Mouse (Mus musculus) layer of hippocampus, adult 11-12 months (tissue): Measurements from ENCODE around the gene Sele.
"Not testable (repeated sequence)": the region's sequence is repeated elsewhere in the genome, so short reads cannot be mapped to it uniquely, and the experiment has no call there.

Source experiments
- DNase-seq: peaks from one replicate; pipeline ENCODE4 v3.0.0; 2022; ENCODE audit warnings: low spot score

The Sele gene

DNA sequence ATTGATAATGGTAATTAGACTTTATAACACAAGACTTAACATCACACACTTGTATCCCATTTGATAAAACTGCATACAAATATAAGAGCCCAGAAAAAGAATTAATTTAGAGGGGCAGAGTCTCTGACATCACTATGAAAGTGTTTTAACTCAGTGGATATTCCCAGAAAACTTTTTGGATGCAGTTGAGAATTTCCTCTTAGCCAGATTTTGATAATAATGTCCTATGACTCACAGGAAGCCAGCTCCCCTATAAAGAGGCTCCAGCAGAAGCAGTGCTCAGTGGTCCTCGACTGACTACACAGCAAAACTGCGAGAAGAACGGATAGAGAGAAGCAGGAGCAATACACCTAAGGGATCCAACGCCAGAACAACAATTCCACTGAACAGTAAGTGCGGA is at the start of gene Sele:
Gene Sele, plus strand, starts transcription at position 301 of the 400 bp plus-strand sequence.
- no peak for DNase-seq

DNA sequence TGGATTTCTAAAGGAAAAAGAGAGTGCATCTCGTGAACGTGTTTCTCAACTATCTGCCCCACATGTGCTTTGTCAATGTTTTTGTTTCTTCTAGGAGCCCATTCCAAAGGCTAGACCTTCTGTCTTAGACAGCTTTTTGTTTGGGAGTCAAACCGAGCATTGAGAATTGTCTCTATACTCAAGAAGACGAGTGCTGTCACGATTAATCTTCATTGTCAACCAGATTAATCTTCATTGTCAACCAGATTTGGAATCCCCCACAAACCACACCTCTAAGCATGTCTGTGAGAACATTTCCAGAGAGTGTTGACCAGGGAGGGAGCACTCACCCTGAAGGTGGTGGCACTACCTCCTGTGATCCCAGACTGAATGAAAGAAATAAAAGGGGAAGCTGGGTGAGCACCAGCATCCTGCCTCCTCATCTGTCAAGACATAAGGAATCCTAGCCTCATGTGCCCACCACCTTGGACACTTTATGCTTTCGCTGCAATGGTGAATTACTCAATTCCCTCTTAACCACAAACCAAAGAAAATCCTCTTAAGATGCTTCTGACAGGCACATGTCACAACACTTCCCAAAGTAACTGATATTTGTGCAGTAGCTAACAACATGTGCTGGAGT is 46.1 kb upstream of the Sele start:
- no peak for DNase-seq

DNA sequence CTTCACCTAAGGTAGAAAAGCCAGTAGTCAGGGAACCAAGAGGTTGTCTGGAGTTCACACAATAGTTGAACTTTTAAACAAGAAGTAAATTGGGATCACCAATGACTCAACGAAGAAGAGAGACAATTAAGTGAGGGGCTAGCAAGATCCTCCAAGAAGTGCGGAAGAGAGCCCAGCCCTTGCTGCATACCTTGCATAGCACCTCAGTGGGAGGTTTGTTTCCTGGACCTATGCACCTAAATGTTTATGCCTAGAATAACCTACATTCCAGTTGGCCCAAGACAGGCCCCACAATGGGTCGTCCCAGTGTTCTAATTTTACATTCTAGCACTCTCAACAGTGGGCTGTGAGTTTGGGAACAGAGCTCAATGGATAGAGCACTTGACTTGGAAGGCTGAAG is 43.7 kb upstream of the Sele start:
- no peak for DNase-seq

DNA sequence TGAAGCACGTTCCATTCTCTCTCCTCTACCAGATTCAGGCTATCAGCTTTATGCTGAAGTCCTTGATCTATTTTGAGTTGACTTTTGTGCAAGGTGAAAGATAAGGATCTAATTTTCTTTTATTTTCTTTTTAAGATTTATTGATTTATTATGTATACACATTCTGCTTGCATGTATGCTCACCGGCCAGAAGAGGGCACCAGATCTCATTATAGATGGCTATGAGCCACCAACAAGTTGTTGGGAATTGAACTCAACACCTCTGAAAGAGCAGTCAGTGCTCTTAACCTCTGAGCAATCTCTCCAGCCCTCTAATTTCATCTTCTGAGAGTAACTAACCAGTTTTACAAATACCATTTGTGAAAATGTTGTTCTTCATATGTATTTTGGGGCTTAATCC is 38.8 kb upstream of the Sele start:
- no peak for DNase-seq

DNA sequence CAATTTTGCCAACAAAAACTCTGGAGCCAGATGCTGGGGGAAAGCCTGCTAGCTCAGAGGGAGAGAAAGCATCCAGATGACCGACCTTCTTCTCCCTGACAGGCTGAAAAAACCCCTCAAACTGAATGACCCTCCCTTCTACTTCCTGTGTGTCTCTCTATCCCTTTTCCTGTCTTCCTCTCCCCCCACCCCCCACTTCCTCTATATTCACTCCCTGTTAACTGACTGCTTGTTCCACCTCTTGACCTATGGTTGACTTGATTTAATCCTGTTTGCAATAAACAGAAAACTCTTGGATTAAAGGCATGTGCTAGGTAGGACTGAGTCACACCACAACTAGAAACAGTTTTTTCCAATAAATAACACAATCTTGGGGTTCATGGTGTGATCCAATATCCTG is 33.4 kb upstream of the Sele start:
- no peak for DNase-seq

DNA sequence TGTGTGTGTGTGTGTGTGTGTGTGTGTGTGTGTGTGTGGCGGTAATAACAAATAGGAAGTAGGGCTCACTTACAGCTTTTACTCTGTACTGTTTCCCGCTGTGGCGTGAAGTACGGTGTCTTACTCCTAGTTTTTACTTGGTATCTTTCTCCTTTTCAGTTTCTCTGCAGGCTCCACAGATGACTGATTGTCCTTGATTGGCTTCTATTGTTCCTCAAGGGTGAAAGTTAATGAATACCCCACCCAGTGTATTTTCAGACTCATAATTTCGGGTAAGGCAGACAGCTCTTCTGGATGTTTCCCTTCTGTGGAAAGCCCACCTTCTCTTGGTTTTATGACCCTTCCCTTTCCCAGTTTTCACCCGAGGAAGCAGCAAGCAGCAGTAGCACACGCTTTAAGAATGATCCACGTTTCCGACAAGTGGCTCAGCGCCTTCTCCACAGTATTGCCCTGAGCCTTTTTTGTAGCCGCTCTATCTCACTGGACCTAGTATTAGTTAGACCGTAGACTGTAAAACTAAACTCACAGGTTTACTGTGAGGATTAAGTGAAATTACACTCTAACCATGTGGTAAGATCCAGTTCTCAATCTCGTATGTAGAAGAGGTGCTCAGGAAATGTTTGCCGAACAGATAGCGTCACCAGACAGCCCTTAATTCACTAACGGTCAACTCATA is 29.7 kb upstream of the Sele start:
- no peak for DNase-seq

DNA sequence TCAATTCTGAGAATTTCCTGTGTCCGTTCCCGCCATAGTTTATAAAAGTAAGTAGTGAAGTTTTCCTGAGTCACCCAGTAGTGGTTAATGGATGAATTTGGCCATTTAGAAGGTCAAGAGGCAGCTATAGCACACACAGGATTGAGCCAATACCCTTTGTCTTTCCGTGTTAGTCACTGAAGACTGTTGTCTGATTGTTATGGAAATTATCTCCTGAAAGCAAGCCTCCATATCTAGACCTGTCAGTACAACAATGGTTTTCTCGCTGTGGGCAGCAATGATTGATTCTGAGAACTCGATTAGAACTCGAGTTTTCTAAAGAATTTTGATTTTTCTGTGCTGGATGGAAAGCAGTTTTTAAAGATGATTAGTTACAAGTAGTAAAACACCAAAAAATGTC is 28.2 kb upstream of the Sele start:
- DNase-seq = no peak

DNA sequence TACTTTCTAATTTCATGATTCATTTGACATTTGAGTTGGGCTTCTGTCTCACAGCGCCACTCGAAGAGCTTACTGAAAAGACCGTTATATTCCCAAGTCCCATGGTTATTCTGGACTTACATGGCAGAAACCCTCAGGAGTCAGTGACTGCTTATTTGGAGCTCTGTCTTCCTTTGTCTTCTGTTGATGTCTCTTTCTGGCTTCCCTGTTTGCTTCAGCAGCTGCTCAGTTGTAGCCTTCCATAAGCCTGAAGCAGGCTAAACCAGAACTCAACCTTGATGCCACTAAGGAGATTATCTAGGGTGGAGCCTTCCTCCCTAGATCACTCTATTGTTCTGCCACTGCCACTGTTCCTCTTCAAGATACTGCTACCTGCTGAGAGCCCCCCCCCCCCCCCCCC is 27.3 kb upstream of the Sele start:
- DNase-seq = not testable (repeated sequence)

DNA sequence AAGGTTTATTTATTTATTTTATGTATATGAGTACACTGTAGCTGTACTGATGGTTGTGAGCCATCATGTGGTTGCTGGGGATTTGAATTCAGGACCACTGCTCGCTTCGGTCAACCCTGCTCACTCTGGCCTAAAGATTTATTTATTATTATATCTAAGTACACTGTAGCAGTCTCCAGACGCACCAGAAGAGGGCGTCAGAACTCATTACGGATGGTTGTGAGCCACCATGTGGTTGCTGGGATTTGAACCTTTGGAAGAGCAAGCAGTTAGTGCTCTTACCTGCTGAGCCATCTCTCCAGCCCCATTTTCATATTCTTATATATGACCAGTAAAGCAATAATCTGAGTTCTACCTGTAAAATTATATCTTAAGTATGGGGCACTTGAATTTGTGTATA is 25.9 kb upstream of the Sele start:
- not testable (repeated sequence) for DNase-seq

DNA sequence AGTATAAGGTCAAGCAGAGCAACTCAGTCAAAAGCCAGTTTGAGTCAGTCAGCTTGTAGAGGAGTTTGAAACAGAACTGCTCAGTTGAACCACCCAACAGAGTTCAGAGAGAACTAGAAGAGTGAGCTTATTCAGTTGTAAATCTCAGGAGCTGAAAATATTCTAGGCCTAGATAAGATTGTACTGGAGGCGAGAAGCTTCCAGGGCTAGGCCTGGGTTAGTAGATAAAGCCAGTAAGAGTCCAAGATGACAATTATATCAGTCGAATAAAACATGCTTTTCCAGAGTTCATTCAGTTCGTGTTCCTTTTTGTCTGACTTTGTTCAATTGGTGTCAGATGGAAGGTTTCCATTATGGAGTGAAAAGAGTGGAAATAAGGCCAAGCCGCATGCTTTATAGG is 22.3 kb upstream of the Sele start:
- DNase-seq = no peak

DNA sequence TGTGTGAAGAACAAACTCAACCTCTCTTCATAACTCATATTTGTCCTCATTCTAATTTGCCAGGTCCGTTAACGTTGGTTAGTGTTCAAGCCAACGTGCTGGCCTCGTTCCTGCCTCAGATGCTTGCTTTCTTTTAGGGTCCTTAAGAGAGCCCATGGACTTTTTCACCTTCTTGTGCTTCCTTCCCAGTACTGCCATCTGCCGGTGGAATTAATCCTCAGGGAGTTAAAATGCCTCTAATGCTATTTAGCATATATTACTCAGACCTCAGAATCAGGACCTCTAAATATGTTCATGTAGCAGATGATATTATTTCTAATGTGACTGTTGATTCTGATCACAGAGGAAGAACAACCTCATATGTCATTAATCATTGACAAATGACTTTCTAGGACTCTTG is 20.6 kb upstream of the Sele start:
- DNase-seq = no peak

DNA sequence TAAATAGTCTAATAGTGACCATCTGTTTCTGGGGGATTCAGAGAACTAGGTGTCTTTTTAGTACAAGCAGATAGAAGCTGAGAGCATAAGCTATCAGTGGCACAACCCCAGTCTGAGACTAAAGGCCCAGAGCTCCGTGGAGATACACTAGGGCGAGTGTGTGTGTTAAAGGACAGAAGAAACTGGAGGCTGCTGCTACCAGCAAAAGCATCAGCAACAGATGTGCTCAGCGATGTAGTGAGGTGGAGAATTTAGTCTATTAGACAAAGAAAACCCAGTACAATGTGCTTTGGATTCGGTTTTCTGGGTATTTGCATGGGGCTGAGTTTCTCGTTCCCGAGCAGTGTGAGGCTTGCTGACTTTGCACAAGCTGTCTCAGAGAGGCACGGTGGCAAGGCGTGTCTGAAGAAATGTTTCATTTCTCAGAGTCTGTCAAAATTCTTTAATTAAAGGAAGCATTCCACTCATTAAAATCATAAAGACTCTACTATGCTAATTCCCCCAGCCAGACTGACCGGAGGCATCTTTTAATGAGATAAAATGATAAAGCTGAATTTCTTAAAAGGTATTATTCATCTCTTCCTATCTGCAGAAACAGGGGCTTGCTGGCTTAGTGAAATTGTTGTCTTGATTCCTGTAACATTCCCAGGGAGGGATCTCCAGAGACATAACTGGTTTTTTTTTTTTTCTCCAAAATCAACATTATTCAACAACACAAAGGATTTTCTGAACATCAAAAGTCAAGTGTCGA is 7.5 kb upstream of the Sele start:
- DNase-seq = no peak

DNA sequence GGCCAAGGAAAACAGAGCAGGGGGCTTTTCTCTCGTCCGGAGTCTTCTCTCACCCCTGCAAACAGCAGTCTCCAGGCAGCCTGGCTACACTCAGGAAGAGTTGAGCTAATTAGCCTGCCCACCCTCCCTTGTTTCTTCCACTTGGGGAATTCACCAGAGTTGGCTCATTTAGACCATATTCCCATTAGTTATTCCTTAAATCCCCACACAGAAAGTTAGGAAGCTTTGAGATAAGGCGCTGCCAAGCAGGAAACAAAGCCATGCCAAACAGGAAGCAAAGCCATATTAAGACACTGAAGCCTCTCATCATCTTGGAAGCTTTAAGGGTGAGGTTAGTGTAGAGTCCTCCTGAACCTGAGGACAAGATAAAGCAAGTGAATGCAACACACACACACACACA is 4.5 kb upstream of the Sele start:
- no peak for DNase-seq

DNA sequence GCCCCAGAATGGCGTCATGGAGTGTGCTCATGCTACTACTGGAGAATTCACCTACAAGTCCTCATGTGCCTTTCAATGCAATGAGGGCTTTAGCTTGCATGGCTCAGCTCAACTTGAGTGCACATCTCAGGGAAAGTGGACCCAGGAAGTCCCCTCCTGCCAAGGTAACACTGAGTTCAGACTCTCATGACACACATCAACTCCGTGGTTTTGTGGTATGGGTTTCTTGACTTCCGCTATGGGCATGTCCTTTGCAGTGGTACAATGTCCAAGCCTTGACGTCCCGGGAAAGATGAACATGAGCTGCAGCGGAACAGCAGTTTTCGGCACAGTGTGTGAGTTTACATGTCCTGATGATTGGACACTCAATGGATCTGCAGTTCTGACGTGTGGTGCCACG is 5.5 kb downstream of the Sele start:
- no peak for DNase-seq

DNA sequence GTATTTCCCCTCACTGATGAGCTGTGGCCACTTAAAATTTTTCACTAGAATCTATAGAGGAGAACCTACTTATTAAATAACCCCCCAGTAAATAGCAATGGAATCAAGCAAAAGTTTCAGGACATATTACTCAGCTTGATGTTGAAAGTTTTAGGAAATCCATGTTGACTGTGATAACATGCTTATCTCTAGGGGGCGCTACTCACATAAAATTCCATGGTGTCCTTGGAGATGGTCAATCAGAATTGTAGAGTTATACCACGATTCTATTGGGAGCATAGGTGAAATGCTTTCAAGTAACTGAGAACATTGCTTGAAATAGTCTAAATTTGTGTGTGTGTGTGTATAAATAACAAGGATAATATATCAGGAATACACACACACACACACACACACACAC is 6.8 kb downstream of the Sele start:
- no peak for DNase-seq

DNA sequence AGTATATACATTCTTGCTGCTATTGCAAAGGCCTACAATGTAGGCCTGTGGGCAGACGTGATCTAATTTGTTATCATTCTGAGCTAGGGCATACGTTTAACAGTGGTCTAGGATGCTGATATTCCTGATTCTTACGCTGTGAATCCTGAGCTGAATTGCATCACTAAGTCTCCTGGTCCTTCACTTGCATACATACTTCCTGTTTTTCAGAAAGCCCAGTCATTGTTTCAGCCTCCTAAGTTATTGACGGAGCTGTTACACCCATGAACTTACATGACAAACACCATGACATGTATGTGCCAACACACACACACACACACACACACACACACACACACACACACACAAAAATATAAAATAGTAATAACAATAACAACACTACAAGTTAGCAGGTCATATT is 12.0 kb downstream of the Sele start:
- DNase-seq = no peak

DNA sequence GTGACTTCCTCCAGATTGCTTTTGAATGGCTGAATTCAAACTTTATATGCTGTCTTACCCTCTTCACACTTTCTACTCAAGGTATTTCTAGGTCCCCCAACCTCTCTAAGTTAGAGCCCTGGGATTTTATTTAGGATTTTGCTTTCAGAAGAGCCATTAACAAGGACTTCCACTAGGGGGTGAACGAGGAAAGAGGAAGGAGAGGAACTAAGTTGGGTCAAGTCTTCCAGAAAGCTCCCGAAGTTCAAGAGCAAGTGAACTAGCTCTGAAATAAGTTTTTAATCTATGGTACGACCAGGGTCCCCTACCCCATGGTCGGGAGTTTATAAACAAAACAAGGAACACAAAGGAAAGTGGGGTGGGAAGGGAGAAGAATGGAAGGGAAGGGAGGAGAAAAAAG is 13.2 kb downstream of the Sele start:
- peak; percentile 3 for DNase-seq

DNA sequence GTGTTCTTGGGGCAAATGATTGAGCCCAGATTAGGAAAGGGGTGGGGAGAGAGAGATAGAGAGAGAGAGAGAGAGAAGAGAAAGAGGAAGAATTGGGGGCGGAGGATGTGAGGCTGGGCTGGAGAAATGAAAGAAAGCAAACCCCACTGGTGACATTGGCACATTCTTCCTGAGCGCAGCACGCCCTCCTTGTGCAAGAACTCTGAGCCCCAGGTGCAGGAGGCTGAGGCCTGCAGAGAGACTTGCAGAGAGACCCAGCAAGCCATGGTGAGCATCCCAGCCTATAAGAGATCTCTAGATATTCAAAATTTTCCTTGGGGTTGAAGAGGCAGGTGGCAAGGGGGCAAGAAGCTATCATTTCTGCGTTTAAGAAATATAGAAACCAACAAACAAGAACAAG is 13.9 kb downstream of the Sele start, which contains the start of gene Sell:
Gene Sell, plus strand, starts transcription at position 58 of the 400 bp plus-strand sequence.
- no peak for DNase-seq

DNA sequence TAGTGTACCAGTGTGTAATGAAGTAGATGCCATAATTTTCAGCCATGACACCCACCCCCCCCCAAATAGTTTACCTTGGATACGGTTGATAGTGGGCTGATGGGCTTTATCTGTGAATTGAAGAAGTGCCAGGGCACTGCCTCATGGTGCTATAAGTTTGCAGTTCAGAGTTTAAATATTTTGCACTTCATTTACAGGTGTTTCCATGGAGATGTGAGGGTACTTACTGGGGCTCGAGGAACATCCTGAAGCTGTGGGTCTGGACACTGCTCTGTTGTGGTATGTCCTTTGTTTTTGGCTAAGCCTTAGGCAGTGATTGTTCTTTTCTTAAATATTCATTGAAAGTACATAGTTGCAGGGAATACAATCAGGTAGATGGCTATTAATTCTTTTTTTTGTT is 14.8 kb downstream of the Sele start:
- no peak for DNase-seq

DNA sequence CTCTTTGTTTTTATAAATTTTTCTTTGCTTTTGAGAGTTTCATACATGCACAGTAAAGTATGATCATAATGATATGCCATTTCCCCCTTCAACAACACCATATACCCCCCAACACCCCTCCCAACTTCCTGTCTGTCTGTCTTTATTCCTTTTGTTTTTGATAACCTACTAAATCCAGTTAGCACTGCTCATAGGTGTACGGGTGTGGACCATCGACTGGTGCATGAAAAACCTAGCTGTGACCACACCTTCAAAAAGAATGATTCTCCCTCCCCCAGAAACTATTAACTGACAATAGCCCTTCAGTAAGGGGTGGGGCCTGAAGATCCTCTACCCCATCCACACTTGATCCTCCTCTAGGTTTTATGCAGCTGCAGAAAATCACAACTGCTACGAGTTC is 15.7 kb downstream of the Sele start:
- DNase-seq = no peak

DNA sequence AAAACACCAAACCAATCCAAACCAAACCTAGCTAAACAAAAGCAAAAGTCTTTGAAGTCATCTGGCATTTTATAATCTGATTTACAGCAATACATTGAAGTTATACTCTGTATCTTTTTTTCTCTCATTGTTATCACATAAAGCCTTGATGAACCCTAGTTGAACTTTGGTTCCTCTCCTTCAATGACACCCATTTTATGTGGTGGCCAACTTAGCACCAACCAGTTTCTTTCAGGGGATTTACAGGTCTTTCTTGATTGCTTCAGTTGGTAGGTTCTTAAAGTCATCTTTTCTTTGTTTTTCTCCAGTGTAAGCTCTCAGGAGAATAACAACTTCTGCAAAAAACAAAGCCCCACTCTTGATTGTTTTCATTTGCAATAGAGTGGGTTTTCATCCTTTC is 21.2 kb downstream of the Sele start:
- no peak for DNase-seq

DNA sequence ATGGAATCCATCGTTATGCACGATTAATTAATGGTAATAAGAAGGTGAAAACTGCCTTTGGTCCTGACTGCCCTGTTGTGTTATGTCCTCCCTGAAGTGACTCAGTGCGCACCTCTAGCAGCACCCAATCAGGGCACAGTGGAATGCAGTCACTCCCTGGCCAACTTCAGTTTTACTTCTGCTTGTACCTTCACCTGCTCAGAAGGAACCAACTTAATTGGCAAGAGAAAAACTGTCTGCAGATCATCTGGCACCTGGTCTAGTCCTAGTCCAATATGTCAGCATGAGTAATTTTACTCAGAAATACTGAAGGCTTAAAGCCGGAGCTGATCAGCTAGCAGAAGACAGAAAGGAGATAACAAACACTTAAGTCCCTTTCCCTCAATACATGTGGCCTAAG is 22.4 kb downstream of the Sele start:
- DNase-seq = no peak

DNA sequence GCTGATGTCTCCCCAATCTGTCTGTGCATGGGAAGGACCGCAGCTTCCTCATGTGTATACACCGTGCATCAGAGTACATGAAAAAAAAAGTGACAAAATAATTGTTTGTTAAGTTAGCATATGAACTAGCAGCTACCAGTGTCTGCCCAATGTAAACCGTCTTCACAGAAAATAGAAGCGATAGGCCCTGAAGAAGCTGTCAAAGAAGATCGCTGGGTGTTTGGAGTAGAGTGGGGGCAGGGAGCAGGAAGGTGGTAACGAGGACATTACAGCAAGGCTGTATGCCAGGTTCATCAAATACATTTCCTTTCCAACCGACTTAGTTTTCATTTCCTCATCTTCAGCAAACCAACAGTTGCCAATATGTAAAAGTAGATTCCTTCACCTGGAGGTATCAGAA is 23.1 kb downstream of the Sele start:
- no peak for DNase-seq

DNA sequence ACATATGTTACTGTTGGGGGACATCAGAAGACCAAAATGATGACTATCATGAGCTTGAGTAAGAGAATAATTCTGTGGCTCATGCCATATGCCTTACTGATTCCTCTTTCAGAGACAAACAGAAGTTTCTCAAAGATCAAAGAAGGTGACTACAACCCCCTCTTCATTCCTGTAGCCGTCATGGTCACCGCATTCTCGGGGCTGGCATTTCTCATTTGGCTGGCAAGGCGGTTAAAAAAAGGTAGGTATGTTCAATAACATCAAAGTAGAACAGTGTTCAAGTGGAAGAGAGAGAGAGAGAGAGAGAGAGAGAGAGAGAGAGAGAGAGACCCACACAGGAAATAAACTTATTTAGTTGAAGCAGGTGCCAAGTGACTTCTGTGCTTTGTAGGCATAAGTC is 24.0 kb downstream of the Sele start:
- DNase-seq = no peak
